Mouse (Mus musculus) heart, postnatal 14 days (tissue): ENCODE measurements around the gene Olfr1465. TPM values are rescaled to one million over a fixed set of nuclear protein-coding genes. Genes with fewer than 3 reads are reported as not detected.

Experiments
- DNase-seq, 2 experiments: peaks; one replicate each; pipeline ENCODE4 v3.0.0; 2021 to 2022
- intact Hi-C: fragments of 180-260 bp; cut with DNase I; formaldehyde crosslinking; loops from one replicate; pipeline ENCODE4 v1.15.1; 2025
- long read RNA-seq, 2 experiments: library from polyadenylated mRNA; stranded (forward); transcript quantifications; one replicate each; pipeline ENCODE4 v2.0.0; 2021
- total RNA-seq, 2 experiments: library from RNA; stranded (reverse); gene quantifications; 2 replicates each; pipeline ENCODE4 v1.2.3; 2021

The Olfr1465 gene
- total RNA-seq: not detected
- long read RNA-seq, experiment 1: 0 reads
- long read RNA-seq, experiment 2: 0 reads

DNA sequence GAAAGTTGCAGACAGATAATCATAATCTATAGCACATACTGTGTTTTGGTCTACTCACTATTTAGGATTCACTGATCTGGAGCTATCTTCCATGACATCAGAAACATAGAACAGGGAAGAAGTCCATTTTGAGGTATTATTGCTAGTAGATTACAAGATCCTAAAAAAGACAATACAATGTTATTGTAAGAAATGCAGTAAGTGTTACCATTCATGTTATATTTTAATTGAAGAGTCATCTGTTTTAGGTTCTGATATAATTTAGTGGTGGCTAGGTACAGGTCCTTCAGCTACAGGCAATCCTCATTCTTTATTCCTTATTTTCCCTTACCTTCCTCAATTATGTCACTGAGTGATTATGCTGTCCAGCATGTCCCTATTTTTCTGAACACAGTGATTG lies at the start of gene Olfr1465:
Olfr1465 (minus strand) TSS at position 101 of the 400 bp plus-strand sequence.
- intact Hi-C loops: loop anchor here (2.0 kb wide), 1 partner anchor 33 kb away; no protein-coding TSS in a partner anchor
- DNase-seq: no peak

DNA sequence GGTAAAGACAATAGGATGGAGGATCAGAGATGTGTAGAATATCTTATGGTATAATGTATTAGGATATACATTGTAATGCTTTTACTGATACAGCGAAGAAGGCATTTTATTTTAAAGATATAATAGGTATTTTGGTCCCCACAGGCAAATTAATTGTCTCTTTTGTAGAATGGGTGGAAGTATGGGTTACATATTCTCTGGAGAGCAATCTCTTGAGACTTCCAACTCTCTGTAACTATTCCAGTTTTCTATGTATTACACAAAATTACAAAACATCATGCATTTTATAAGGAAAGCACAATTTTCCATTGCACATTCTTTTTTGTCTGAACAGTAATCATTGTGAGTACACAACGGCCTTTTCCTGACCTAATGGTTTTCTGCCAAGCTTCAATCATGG lies 46.6 kb upstream of the Olfr1465 start, which contains the start of gene Olfr1467:
Olfr1467 (plus strand) TSS at position 301 of the 400 bp plus-strand sequence.
- intact Hi-C loops: no loop called here
- no peak for DNase-seq

DNA sequence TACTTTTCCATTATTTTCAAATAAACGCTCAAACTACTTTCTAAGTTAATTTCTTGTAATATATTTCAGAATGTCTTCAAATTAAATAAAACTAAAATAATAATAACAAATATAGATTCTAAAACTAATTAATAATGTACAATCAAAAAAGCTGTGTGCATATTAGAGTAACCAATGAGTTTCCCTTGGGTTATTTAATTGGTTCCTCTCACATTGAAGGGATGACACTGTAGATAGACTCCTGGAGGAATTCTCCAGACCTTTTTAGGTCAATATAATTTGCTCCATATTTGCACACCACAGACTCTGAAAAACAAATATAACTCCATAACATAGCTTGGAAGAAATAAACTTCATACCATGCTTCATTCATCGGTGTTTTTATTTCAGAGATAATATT lies 23.2 kb upstream of the Olfr1465 start, which contains the start of gene Olfr1466:
Olfr1466 (plus strand) TSS at position 301 of the 400 bp plus-strand sequence.
- DNase-seq: no peak
- intact Hi-C loops: no loop called here

Other genes starting within 250 kb of the Olfr1465 start
- gene Olfr1457, start 217.7 kb downstream of the Olfr1465 start, total RNA-seq: not detected
- not detected for gene Olfr1458, start 208.8 kb downstream of the Olfr1465 start, total RNA-seq
- gene Olfr1459, start 166.0 kb downstream of the Olfr1465 start, total RNA-seq: under 1 TPM; 0.05 to 0.07 TPM
- gene Olfr1461, start 152.5 kb downstream of the Olfr1465 start, total RNA-seq: not detected
- not detected for gene Olfr1462, start 129.8 kb downstream of the Olfr1465 start, total RNA-seq
- gene Olfr1463, start 84.2 kb downstream of the Olfr1465 start, total RNA-seq: not detected
- not detected for gene Olfr1466, start 23.3 kb upstream of the Olfr1465 start, total RNA-seq
- not detected for gene Olfr1467, start 46.7 kb upstream of the Olfr1465 start, total RNA-seq
- gene Olfr1469, start 92.3 kb upstream of the Olfr1465 start, total RNA-seq: not detected
- gene Olfr1471, start 127.9 kb upstream of the Olfr1465 start, total RNA-seq: not detected
- not detected for gene Olfr1472, start 140.5 kb upstream of the Olfr1465 start, total RNA-seq
- not detected for gene Olfr1474, start 154.0 kb upstream of the Olfr1465 start, total RNA-seq
- not detected for gene Olfr1475, start 164.7 kb upstream of the Olfr1465 start, total RNA-seq
- gene Olfr1477, start 185.0 kb upstream of the Olfr1465 start, total RNA-seq: not detected
- gene Olfr1480, start 212.4 kb upstream of the Olfr1465 start, total RNA-seq: not detected